Mouse (Mus musculus) midbrain, postnatal 0 days (tissue): Measurements from ENCODE around the gene Smyd2. TPM values are rescaled to one million over a fixed set of nuclear protein-coding genes. Genes with fewer than 3 reads are reported as not detected.
A peak's percentile ranks its signal among the peaks of the same experiment; 100 is the strongest.

ENCODE experiments used
- ATAC-seq: fragments of 200-750 bp; cut with Nextera tagmentation; 2 replicates; pipeline ENCODE4 v1.8.0; 2017; ENCODE audit warnings: moderate number of reproducible peaks, mild to moderate bottlenecking, moderate TSS enrichment, moderate library complexity; ENCODE audit not compliant: low FRiP score
- DNase-seq: peaks from one replicate; pipeline ENCODE4 v3.0.0-alpha.2; 2015; ENCODE audit warnings: low spot score
- H3K27ac ChIP-seq: fragments of 300-500 bp; sonication (generic); 2 replicates; pipeline ENCODE4 v1.5.1; 2014; ENCODE audit warnings: low read depth, mild to moderate bottlenecking, low read length, mixed read lengths
- H3K27me3 ChIP-seq: fragments of 300-500 bp; sonication (generic); 2 replicates; pipeline ENCODE4 v1.6.1; 2014; ENCODE audit warnings: low read length, control low read depth, mixed read lengths; ENCODE audit not compliant: insufficient read depth
- H3K36me3 ChIP-seq: fragments of 300-500 bp; sonication (generic); 2 replicates; pipeline ENCODE4 v1.6.1; 2014; ENCODE audit warnings: low read length, control low read depth, mixed read lengths; ENCODE audit not compliant: insufficient read depth
- H3K4me1 ChIP-seq: fragments of 300-500 bp; sonication (generic); 2 replicates; pipeline ENCODE4 v1.6.1; 2014; ENCODE audit warnings: mild to moderate bottlenecking, control low read depth, antibody characterized with exemption, low read length, mixed read lengths; ENCODE audit not compliant: insufficient read depth
- H3K4me2 ChIP-seq: fragments of 300-500 bp; sonication (generic); 2 replicates; pipeline ENCODE4 v1.6.1; 2014; ENCODE audit warnings: low read depth, mild to moderate bottlenecking, low read length, mixed read lengths; ENCODE audit not compliant: poor library complexity, severe bottlenecking
- H3K4me3 ChIP-seq: fragments of 300-500 bp; sonication (generic); 2 replicates; pipeline ENCODE4 v1.5.1; 2014; ENCODE audit warnings: low read depth, mild to moderate bottlenecking, low read length, moderate library complexity
- H3K9ac ChIP-seq: fragments of 300-500 bp; sonication (generic); replicated peaks from 2 replicates; pipeline ENCODE4 v1.6.1; 2014; ENCODE audit warnings: mild to moderate bottlenecking, low read length, moderate library complexity, mixed read lengths; ENCODE audit not compliant: poor library complexity, severe bottlenecking
- H3K9me3 ChIP-seq: fragments of 300-500 bp; sonication (generic); 2 replicates; pipeline ENCODE4 v1.6.1; 2016; ENCODE audit warnings: low read length, control low read depth
- CTCF ChIP-seq: IDR thresholded peaks from 2 replicates; pipeline ENCODE4 v1.5.1; 2016; ENCODE audit warnings: antibody characterized with exemption, mild to moderate bottlenecking
- WGBS: fragments of 180-500 bp; shearing (Covaris S2); extraction: QIAGEN DNeasy Blood & Tissue Kit; methylation state at CpG from one replicate; pipeline ENCODE4 v1.1.7; 2014; 5-methylcytosine and 5-hydroxymethylcytosine counted together
- polyA plus RNA-seq: library from polyadenylated mRNA; unstranded; fragments of >200 nt; fragmentation: Nextera tagmentation; extraction: Ambion mirVana; gene quantifications from 2 replicates; pipeline ENCODE4 v1.2.1, GENCODE M21; 2015
- total RNA-seq: library from RNA; depleted of rRNA; stranded (reverse); fragments of >200 nt; gene quantifications from 2 replicates; pipeline ENCODE4 v1.2.3, GENCODE M21; 2014

Gene Smyd2
- total and polyA plus RNA-seq, 2 experiments from 2014 or later, result 66.3 to 88.7 TPM

- no peak overlapping the region for H3K4me2 ChIP-seq
- H3K27ac ChIP-seq, result no peak overlapping the region
- 47% methylated on average over 12 of the region's 12 CpGs for WGBS
- no peaks in the 10 kb centered on the region for H3K27me3 ChIP-seq
- ATAC-seq (no peak), DNase-seq (no peak)
- H3K36me3 ChIP-seq, result no peaks in the 10 kb centered on the region
- H3K9ac ChIP-seq, result no peak overlapping the region
- TF ChIP-seq CTCF, result no peak
- no peaks in the 10 kb centered on the region for H3K9me3 ChIP-seq
- no peak overlapping the region for H3K4me3 ChIP-seq
- no peaks in the 10 kb centered on the region for H3K4me1 ChIP-seq
These were observed 10.0 kb upstream of the Smyd2 start for GRCm38 (mm10) chr1:189932190-189932589.

GRCm38 (mm10) chr1:189929896-189930295 lies 7.7 kb upstream of the Smyd2 start:
- H3K4me1 ChIP-seq, result no peaks in the 10 kb centered on the region
- TF ChIP-seq CTCF, result no peak

GRCm38 (mm10) chr1:189927644-189928043 lies 5.5 kb upstream of the Smyd2 start:
- H3K4me2 ChIP-seq, result no peak overlapping the region
- WGBS, result 5% methylated on average over 6 of the region's 6 CpGs
- DNase-seq (peak; percentile 66), ATAC-seq (no peak)
- no peaks in the 10 kb centered on the region for H3K36me3 ChIP-seq
- H3K27me3 ChIP-seq, result no peaks in the 10 kb centered on the region
- H3K9me3 ChIP-seq, result no peaks in the 10 kb centered on the region
- H3K4me1 ChIP-seq, result 0 out of 2 replicates have a peak, but pooled peaks cover 2% of the 10 kb centered on the region
- H3K4me3 ChIP-seq, result no peak overlapping the region
- H3K9ac ChIP-seq, result no peak overlapping the region
- peak; percentile 88 for TF ChIP-seq CTCF
- no peak overlapping the region for H3K27ac ChIP-seq

More at GRCm38 (mm10) chr1:189929896-189930295, 7.7 kb upstream of the Smyd2 start:
- H3K27me3 ChIP-seq, result no peaks in the 10 kb centered on the region
- H3K27ac ChIP-seq, result no peak overlapping the region
- no peak for ATAC-seq
- H3K4me3 ChIP-seq, result no peak overlapping the region
- H3K4me2 ChIP-seq, result no peak overlapping the region
- H3K9me3 ChIP-seq, result no peaks in the 10 kb centered on the region
- no peaks in the 10 kb centered on the region for H3K36me3 ChIP-seq
- WGBS, result 55% methylated on average over 4 of the region's 4 CpGs
- no peak overlapping the region for H3K9ac ChIP-seq
- DNase-seq, result no peak

- Histone ChIP-seq H3K9ac (no peak overlapping the region), H3K27me3 (no peaks in the 10 kb centered on the region), H3K4me2 (no peak overlapping the region), H3K4me1 (0 out of 2 replicates have a peak, but pooled peaks cover 4% of the 10 kb centered on the region), H3K4me3 (no peak overlapping the region), H3K27ac (no peak overlapping the region), H3K36me3 (no peaks in the 10 kb centered on the region), H3K9me3 (no peaks in the 10 kb centered on the region)
- DNase-seq (no peak), ATAC-seq (no peak)
- WGBS, result 58% methylated on average over 8 of the region's 8 CpGs
- TF ChIP-seq CTCF, result no peak
These were observed 4.1 kb upstream of the Smyd2 start for GRCm38 (mm10) chr1:189926279-189926678.

GRCm38 (mm10) chr1:189923871-189924568 lies 1.9 kb upstream of the Smyd2 start:
- no peak for TF ChIP-seq CTCF
- Histone ChIP-seq H3K27ac (no peak overlapping the region), H3K4me2 (no peak overlapping the region), H3K27me3 (no peaks in the 10 kb centered on the region), H3K36me3 (no peaks in the 10 kb centered on the region), H3K4me1 (peaks cover 14% of the 10 kb centered on the region; the same call in 1 of the 2 replicates), H3K9me3 (no peaks in the 10 kb centered on the region), H3K9ac (no peak overlapping the region), H3K4me3 (no peak overlapping the region)
- DNase-seq, result no peak
- 71% methylated on average over 22 of the region's 22 CpGs for WGBS
- no peak for ATAC-seq

GRCm38 (mm10) chr1:189923157-189923556 lies 994 bp upstream of the Smyd2 start:
- Histone ChIP-seq H3K4me2 (no peak overlapping the region), H3K9me3 (no peaks in the 10 kb centered on the region), H3K4me3 (no peak overlapping the region), H3K27me3 (no peaks in the 10 kb centered on the region), H3K36me3 (no peaks in the 10 kb centered on the region), H3K27ac (no peak overlapping the region), H3K9ac (no peak overlapping the region), H3K4me1 (peaks cover 14% of the 10 kb centered on the region; the same call in 1 of the 2 replicates)
- no peak for DNase-seq
- no peak for ATAC-seq
- 84% methylated on average over 4 of the region's 4 CpGs for WGBS
- no peak for TF ChIP-seq CTCF
